Mouse (Mus musculus) T-cell, adult 2 months (primary cell): ENCODE data around the gene Phldb1.
"Not testable (repeated sequence)": the region's sequence is repeated elsewhere in the genome, so short reads cannot be mapped to it uniquely, and the experiment has no call there.

Experiments used
- DNase-seq: peaks from one replicate; pipeline ENCODE4 v3.0.0; 2022; ENCODE audit warnings: low spot score

Phldb1 gene

DNA sequence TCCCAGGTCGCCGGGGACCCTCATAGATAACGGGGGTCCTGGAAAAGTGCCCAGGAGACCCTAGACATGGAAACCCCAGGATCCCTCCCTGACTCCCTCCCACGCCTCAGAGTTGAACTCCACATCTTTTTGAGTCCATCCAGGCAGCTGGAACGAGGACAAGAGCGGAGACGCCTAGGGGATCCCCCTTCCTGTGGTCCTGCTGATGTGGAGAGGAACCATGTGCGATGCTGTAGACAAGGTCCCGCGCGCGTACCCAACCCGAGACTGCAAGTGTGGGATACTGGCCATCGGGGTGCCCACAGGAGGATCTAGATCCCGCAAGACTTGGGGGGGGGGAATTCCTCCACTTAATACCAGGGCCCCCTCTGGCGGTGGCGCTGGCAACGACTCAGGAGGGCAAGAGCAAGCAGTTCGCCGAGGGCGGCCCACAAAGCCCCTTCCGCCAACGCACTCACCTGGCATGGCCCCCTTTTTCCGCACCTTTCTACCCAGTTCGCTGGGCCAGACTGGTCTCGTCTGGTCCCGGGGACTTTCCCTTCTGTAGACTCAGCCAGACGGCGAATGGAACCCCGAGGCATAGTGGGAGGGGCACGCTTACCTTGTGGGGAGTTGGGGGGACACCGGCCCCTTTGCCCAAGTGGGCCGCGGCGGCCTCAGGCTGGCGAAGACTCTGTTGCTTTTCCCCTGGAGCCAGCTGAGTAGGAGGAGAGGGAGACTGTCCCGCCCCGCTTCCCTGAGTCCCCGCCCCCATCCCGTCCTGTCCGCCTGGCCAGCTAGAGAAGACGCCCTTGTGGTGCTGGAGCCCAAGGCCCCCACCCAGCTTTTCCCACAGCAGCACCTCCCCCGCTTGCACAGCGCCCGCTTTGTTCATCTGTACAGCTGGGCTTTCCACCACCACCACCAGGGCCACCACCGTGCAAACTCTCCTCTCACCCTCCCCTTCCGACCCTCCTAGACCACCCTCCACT lies at the start of gene Phldb1:
Gene Phldb1, minus strand, starts transcription at position 675 of the 971 bp plus-strand sequence.
- DNase-seq, result peak; percentile 63

DNA sequence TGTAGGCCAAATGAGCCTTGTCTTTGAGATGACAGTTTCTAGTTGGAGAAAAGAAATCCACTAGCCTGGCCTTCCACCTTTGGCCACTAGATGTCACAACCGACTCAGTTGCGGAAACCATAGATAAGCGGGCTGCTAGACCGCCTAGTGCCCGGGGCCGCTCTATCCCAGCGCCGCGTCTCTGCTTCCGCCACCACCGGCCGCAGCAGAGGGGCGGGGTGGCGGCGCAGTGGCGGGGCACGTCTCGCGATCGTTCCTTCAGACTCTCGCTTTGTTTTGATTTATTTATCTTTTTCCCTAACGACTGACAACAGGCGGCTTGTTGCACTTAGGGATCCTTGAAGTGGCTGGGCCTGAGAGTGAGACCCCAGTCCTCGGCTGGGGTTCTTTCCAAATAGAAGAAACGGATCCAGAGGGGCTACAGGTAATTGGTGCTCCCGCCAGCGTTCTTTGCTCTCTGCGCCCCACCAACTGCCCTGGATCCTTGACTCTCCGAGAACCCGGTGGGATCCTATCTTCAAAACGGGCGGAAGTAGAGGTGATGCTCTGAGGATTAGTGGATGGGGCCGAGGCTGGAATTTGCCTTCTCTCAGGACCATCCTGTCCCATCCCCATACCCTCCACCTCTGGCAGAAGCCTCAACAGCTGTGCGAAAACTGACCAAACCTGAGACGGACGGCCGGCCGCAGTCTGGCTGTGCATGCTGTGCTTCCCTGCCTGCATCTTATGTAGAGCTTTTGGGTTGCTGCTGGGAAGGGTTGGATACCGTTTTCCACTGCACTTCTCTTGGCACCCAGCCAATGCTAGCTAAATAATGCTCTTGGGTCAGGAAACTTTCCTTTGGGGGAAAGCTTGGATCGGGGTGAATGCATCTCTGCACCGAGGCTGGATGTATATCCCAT lies 38.0 kb upstream of the Phldb1 start:
- DNase-seq, result peak; percentile 96

DNA sequence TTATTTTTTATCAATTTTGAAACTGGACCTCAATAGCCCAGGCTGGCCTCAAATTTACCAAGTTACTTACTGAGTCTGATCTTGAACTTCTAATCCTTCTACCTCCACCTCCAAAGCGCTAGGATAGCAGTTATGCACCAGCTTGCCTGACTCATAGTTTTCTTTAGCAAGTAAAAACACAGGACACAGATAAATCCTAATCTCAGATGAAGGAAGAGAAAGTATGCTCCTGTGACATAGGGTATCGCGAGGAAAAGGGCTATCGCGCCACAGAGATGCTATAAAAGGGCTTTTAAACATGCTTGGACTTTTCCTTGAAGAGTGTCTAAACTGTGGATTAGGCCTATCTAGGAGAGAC lies 37.4 kb upstream of the Phldb1 start:
- DNase-seq, result no peak

DNA sequence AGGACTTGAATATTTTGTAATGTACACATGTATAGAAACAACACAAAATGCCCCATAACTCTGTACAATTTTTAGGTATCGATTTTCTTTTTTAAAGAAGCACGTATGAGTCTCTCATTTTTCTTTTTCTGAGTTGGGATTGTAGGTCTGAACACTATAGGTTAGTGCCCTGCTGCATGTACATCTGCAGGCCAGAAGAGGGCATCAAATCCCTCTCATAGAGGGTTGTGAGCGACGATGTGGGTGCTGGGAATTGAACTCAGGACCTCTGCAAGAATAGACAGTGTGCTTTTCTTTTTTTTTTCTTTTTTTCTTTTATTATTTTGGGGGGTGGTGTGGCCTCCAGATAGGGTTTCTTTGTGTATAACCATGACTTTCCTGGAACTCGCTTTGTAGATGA lies 36.4 kb upstream of the Phldb1 start:
- DNase-seq, result no peak

DNA sequence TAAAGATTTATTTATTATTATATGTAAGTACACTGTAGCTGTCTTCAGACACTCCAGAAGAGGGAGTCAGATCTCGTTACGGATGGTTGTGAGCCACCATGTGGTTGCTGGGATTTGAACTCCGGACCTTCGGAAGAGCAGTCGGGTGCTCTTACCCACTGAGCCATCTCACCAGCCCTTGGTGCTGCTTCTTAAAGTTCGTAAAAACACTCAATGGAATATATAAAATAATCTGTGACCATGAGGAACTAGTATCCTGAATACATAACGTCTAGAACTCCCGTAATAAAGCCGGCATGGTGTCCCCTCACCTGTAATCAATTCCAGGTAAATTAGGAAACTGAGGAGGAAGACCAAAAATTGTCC lies 33.0 kb upstream of the Phldb1 start:
- not testable (repeated sequence) for DNase-seq

DNA sequence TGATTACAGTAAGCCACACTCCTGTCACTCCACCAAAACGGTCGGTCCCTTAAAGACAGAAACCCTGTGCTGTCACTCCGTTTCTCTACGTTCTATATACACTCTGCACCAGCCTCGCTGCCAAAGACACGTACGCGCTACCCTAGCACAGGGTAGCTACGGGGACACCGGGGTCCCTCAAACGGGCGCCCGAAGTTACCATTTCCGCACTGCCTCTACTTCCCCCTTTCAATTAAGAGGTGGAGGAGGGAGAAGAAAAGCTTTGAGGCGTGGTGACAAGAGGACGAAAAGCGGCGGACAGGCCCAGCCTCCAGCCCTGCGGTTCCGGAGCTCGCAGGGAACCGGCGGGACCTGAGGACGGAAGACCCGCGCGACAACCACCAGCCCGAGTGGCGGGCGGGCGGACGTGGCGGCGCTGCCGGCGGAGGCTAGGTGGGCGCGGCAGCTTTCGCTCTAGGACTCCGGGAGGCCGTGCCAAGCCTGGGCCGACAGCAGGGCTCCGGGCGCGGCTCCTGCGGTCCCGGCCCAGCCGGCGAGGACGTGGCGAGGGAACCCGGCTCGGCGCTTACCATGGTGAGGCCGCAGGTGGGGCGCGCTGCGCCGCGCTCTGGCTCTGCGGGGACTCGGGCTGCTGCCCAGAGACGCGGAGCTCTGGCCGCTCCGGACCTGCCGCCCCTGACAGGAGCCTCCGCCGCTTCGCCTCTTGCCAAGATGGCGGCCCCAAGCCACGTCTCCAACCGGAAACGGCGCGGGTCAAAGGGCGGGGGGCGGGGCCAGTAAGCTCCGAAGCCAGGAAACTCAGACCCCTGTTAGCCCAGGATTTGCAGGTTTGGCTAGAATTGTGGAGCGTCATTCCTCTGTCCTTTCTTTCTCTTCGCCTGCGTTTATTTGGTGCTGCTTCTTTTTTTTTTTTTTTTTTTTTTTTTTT lies 32.4 kb upstream of the Phldb1 start, which contains the start of the genes Arcn1 and Ift46:
Gene Arcn1, minus strand, starts transcription at position 745 of the 928 bp plus-strand sequence.
Gene Ift46, plus strand, starts transcription at position 808 of the 928 bp plus-strand sequence.
- peak; percentile 77 for DNase-seq

DNA sequence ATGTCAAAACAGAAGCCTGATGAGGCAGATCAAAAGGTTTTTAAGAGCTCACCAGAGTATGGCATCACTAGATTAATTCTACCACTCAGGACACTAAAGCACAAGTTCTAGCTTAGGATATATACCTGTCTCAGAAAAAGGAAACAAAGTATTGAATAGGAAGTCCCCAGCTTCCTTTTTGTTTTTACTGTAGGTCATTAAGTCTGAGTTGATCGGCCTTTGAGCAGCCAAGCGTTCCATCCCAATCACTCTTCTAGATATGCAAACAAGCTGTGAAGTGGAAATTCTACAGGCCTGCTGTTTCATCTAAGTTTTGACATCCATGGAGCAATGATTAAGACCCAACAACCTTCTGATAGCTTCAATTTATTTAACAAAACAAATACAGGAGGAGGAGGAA lies 25.9 kb upstream of the Phldb1 start:
- no peak for DNase-seq

DNA sequence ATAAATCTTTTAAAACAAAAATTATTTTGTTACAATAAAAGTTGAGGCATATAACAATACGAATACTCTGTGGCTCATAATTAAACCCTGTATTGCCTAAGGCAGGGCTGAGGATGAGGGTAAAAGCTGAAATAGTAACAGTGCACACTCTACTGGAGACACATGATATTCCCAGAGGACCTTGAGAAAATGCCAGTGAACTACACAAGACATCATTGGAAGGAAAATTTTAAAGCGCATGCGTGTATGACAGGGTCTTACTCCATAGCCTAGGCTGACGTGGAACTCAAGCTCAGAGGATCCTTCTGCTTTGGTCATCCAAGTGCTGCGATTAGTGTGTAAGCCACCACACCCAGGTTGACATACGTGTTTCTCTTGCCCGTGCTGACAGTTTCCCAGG lies 13.5 kb upstream of the Phldb1 start:
- DNase-seq, result no peak

DNA sequence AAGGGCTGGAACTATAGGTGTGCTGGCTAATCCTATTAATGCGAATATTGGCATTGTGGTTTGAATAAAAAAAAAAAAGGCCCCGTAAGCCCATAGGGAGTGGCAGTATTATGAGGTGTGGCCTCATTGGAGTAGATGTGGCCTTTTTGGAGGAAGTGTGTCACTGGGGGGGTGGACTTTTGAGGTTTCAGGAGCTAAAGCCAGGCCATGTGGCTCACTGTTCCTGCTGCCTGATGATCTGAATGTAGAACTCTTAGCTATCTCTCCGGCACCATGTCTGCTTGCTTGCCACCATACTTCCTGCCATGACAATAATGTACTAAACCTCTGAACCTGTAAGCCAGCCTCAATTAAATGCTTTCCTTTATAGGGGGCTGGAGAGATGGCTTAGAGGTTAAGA lies 12.3 kb upstream of the Phldb1 start:
- no peak for DNase-seq

DNA sequence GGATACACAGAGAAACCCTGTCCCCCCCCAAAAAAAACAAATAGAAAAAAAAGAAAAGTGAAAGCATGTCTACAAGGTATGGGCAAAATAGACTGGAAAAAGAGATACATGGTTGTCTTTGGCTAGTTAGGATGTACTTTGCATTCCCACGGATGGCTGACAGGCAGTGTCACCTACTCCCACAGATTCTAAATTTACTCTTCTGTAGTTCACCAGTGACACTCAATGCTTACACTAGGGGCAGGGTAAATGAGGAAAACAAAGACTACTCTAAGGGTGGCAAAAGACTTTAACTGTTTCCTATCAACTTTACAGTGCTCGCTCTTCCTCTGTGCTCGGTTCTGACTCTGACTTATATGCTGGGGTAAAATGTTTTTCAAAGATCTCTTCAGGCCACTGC lies 11.7 kb upstream of the Phldb1 start:
- DNase-seq, result no peak

DNA sequence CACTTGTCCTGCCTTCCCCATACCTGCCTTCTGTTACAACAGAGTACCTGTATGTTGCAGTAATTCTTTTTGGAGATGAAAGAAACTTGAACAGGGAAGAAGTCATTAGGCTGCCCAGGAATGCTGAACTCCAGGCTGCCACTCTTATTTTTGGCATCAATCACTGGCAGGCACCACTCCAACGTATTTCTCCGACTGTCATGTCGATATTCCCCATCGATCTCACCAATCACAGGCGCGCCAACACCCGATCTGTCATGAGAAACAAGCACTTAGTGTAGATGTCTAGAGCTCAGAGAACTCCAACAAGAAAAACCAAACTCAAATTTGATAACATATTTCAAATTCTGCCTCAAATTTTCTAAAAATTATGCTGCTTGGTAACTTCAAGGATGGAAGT lies 10.4 kb upstream of the Phldb1 start:
- DNase-seq, result no peak

DNA sequence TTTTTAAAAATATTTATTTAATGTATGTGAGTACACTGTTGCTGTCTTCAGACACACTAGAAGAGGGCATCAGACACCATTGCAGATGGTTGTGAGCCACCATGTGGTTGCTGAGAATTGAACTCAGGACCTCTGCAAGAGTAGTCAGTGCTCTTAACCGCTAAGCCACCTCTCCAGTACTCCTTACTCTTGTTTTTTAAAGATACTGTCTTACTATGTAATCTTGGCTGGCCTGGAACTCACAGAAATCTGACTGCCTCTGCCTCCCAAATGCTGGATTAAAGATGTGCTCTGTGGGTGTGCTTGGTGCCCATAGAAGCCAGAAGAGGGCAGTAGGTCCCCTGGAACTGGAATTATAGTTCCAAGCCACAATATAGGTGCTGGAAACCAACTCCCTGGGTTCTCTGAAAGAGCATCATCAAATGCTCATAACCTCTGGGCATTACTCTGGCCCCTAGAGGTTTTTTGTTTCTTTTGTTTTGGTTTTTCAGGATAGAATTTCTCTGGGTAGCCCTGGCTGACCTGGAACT lies 5.7 kb upstream of the Phldb1 start:
- no peak for DNase-seq

DNA sequence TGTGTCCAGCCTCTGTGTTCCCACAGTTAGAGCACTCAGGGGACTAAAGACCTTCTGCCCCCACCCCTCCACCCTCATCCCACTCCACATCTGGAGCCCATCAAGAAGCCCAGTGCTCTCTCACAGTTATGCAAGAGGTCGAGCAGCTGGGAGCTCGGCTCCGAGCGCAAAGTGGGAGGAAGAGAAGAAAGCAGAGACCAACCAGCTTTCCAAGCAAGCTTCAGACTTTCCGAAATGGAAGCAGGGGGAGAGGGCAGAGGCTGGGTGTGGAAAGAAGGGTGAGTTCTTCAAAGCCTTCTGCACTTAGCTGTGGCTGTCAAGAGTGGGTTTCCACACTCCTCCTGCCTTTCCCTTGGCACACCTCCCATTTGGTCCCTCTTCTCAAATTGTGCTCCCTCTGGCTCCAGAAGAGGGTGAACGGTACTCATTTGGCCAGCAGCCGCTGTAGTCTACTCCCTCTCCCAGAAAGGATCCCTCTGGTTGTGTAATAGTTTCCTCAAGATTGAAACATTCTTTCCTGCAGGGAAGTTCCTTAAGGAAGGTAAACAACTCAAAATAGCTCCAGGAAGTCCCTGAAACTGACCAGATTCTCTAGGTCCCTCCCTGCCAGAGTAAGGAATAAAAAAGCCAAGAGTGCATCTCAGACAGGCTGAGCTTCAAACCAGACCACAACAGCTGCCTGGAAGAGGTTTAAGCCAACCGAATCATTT lies 2.4 kb upstream of the Phldb1 start:
- no peak for DNase-seq

DNA sequence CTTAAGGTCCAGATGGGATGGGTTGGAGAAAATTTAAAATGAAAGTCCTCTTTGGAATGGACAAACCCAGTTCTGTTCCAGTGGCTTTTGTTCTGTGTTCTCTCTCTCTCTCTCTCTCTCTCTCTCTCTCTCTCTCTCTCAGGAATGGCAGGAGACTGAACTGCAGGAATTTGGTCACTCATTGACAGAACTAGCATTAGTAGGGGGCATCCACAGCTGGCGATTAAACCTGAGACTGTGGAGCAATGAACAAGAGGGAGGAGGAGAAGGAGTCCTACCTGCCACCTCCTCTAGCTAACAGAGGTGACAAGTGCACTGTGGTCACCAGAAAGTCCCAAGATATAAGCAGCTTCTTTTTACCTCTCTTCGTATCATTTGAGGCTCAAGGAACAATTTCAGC lies 1.3 kb upstream of the Phldb1 start:
- no peak for DNase-seq

DNA sequence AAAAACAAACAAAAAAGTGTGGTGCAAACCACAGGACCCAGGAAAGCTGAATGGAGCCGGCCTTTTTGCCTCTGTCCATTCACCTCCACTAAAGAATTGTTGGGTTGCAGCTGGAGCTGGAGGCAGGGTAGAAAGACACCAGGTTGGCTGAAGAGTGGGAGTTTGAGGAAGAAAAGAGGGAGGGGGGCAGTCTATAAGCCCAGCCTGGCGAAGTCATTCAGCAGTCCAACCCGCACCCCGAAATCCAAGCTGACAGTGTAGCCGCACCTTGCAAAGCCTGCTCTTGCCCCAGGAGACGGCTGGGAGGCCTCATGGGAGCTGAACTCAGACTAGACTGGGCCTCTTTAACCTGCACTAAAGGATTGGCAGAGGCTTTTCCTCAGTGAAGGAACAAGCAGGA lies 888 bp upstream of the Phldb1 start:
- DNase-seq, result no peak

DNA sequence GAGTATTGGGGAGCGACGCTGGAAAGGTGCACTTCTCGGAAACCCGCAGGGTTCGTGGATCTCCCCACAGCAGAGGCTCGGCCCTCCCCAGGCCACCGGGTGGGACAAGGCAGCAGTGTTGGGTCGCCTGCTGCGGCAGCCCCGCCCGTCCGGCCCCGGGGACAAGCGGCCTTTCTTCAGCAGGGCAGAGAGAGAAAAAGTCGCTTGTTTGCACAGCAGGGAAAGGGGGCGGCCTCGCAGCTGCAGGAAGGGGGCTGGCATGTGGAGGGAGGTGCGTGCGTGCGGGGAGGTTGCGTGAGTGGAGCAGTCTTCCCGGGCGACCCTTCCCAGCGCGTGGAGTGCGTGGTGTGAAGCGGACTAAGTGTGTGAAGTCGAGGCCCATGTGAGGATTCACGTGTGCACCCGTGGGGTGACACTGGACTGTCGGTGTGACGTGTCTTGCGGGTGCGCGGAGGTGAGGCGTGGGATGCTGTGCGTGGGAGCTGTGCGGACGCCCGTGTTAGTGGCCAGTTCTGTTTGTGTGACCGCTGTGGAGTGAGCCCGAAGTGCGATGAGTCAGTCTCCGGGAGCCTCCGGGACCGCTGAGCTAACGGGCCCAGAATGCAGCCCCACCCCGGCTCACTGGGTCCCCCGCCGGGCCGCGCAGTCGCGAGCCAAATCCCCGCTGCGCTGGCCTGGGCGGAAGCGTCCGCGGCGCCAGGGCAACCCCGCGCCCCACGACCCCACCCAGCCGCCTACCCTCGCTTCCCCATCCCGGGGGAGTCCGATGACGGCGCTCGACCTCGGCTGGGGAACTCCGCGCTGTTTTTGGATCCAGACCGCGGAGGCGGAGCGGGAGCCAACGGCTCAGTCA lies 1.1 kb downstream of the Phldb1 start:
- peak; percentile 36 for DNase-seq

DNA sequence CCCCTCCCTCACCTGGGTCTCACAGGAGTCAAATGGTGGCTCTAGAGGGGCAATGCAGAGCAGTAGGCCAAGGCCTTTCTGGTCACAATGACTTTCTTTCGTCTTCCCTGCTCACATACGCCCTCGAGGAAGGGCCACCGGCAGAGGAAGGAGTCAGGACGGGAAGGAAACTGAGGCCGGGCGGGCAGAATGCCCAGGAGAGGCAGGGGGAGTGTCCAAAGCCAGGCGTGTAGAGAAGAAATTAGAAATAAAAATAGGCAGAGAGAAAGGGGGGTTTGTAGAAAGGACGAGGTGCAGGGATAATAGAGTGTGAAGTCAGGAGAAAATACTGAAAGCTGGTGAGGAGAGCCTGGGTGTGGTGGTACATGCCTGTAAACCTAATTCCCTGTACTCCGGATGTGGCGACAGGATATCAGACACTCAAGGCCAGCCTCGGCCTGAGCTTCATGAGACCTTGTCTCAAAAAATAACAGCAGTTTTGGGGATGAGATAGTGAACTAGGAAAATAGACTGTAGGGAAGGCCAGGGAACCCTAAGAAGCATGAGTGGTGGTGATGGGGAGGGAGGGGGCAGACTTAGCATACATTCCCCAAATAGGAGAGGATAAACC lies 2.0 kb downstream of the Phldb1 start:
- DNase-seq, result no peak

DNA sequence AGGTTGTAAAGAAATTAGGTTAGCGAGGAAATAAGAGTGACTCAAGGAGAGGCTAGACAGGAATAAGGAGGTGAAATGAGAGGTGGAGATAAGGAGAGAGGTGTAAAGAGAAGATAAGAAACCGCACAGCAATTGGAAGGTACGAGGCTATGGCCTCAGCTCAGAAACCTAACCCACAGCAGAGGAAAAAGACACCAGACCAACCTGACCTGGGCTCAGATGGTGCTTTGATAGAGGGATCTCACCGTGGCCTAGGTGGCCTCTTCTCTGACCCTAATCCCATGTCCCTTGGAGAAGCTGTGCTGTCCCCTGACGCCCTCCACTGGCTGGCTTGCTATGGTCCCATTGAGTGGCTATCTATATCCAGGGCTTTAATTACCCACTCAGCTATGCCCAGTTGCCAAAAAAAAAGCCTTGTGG lies 2.9 kb downstream of the Phldb1 start:
- DNase-seq, result no peak

DNA sequence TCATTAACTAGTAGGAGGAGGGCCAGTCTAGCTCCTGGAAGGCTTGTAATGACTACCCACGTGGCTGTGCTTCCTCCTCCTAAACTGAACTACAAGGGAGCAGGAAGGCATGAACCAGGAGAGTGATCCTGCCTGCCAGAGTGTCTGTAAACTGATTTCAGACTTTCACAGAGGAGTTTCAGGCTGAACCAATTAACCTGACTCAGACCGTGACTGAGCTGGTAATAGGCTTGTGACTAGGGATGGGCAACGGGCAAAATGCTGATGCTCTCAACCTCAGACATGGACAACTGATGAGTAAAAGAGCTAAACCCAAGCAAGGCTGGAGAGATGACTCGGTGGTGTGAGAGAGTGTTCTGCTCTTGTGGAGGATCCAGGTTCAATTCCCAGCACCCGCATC lies 7.6 kb downstream of the Phldb1 start:
- no peak for DNase-seq
